ENCODE assay signal across 8 mouse cellular contexts in the genomic region with DNA sequence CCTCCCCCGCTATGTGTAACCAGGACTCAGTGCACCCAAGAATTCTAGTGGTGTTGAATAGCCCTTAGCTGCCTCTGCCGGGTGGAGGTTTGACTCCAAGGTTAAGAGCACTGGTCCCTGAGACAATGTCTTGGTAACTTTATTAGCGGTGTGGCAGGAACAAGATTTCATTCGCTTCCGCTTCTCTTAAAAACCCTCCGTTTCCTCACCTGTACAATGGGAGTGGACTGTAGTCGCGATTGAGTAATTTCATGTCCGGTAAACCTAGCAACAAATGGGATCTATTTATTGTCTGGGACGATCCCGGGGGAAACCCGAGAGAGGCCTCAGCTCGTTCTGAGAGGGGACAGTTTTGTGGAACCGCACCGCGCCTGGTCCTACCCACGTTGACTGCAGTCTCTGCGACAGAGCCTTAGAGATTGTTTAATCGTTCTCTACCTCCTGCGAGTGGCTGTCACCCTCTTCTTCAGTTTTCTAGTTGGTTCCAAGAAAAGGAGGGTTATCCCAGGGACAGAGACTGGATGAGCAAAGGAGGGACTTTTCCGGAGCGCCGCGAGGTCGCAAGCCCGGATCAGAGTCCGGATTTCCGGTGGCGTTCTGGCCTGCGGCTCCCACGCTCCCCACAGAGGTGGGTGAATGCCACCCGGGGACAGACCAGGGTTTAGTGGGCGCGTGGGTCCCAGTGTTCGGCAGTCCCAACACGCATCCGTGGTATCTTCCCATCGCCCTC. TPM values are rescaled to one million over a fixed set of nuclear protein-coding genes. Genes with fewer than 3 reads are reported as not detected.
DNase-seq lines count a peak whose midpoint lies in the region; ATAC-seq lines count a peak whose summit lies in the region.
"Had no signal": no experiment of that assay in that cellular context is flagged by ENCODE, and none has a peak within 500 bp of the region (broad histone marks: within the 10 kb centered on the region; RNA-seq: fewer than 3 reads in every experiment).

No protein-coding gene starts in this region.

- H3K9ac ChIP-seq in heart, embryonic 15.5 days: peak overlapping the region; percentile 42
- H3K9ac ChIP-seq in midbrain, embryonic 16.5 days (ENCODE audit: low read depth, low read length): peak overlapping the region; percentile 58

- no peak for ATAC-seq in heart, embryonic 15.5 days (replicated peaks; ENCODE audit: insufficient number of reproducible peaks, insufficient read depth, low FRiP score, low read depth)
- ATAC-seq in midbrain, embryonic 16.5 days: no peak
- ATAC-seq in erythroblast, adult 5-6 weeks (replicated peaks; ENCODE audit: low FRiP score, poor library complexity, severe bottlenecking): no peak

- 3% methylated on average over 38 of the region's 38 CpGs for WGBS in heart, embryonic 15.5 days
- WGBS in midbrain, embryonic 16.5 days: 3% methylated on average over 38 of the region's 38 CpGs

- peak overlapping the region; percentile 50 for H3K4me3 ChIP-seq in heart, embryonic 15.5 days
- H3K4me3 ChIP-seq in midbrain, embryonic 16.5 days (ENCODE audit: low read depth, low read length): peak overlapping the region; percentile 37
- H3K4me3 ChIP-seq: myocyte had no signal

- DNase-seq in T-cell, adult 2 months (ENCODE audit: low spot score): peak; percentile 6
- peak; percentile 36 for DNase-seq in embryo, embryonic 10 days (ENCODE audit: low spot score)
- DNase-seq in kidney, postnatal 36 days: peak; percentile 53 to 70
- no peak for DNase-seq in left cerebral cortex, adult 18-20 months (ENCODE audit: low spot score in 2 of 2)

- peaks cover 39% of the 10 kb centered on the region for H3K4me1 ChIP-seq in heart, embryonic 15.5 days (replicated peaks)
- H3K4me1 ChIP-seq in midbrain, embryonic 16.5 days (ENCODE audit: control insufficient read depth, insufficient read depth, low read length): peaks cover 15% of the 10 kb centered on the region

- H3K36me3 ChIP-seq in heart, embryonic 15.5 days: no peaks in the 10 kb centered on the region
- H3K36me3 ChIP-seq in midbrain, embryonic 16.5 days (ENCODE audit: control insufficient read depth, insufficient read depth, low read length): no peaks in the 10 kb centered on the region

- H3K27ac ChIP-seq in heart, embryonic 15.5 days: no peak overlapping the region
- H3K27ac ChIP-seq in midbrain, embryonic 16.5 days (ENCODE audit: low read length): no peak overlapping the region

- peak overlapping the region; percentile 86 for H3K4me2 ChIP-seq in heart, embryonic 15.5 days
- peak overlapping the region; percentile 72 for H3K4me2 ChIP-seq in midbrain, embryonic 16.5 days (ENCODE audit: low read length)

- peaks cover 57% of the 10 kb centered on the region for H3K27me3 ChIP-seq in heart, embryonic 15.5 days
- H3K27me3 ChIP-seq in midbrain, embryonic 16.5 days (ENCODE audit: control insufficient read depth, insufficient read depth, low read depth, low read length): peaks cover 13% of the 10 kb centered on the region

- H3K9me3 ChIP-seq in heart, embryonic 15.5 days (replicated peaks): no peaks in the 10 kb centered on the region
- no peaks in the 10 kb centered on the region for H3K9me3 ChIP-seq in midbrain, embryonic 16.5 days (replicated peaks; ENCODE audit: control insufficient read depth, low read length, poor library complexity, severe bottlenecking)

RNA-seq across cellular contexts. Expression of a gene that starts 4.3 kb away (rescaled TPM):
- 16.6 and 16.8 TPM in 2 replicates for polyA plus RNA-seq in heart, embryonic 15.5 days (2015; fragmentation: Nextera tagmentation; extraction: Ambion mirVana)
- 52.9 and 53.3 TPM in 2 replicates for polyA plus RNA-seq in midbrain, embryonic 16.5 days (2015; fragmentation: Nextera tagmentation; extraction: Ambion mirVana)
- total RNA-seq in erythroblast, adult 5-6 weeks (2015; ENCODE audit: low replicate concordance): not detected in 2 replicates
- 0.68 TPM in 1 of 2 replicates, not detected in the other for total RNA-seq in erythroblast, adult 5-6 weeks (2017; ENCODE audit: low replicate concordance)
- 1 to 10 TPM; 3.6 to 4.7 TPM for total RNA-seq in left cerebral cortex, adult 18-20 months (2021)

Comparison
In these comparisons a context has a peak if more than half of its experiments do, and no peak if none do; other contexts are left out.
1. DNase-seq: peak in T-cell, adult 2 months (single experiment), embryo, embryonic 10 days (single experiment) and kidney, postnatal 36 days (2 of 2); none in left cerebral cortex, adult 18-20 months (0 of 2).